ENCODE assay signal across 14 mouse cellular contexts in genomic region chr12:25338771-25339170, GRCm38 (mm10).
A peak's percentile ranks its signal among the peaks of the same experiment; 100 is the strongest.
DNase-seq lines count a peak whose midpoint lies in the region; ATAC-seq and TF ChIP-seq lines count a peak whose summit lies in the region.
"Had no signal": no experiment of that assay in that cellular context is flagged by ENCODE, and none has a peak within 500 bp of the region (broad histone marks: within the 10 kb centered on the region; RNA-seq: fewer than 3 reads in every experiment).

No protein-coding gene starts in this region.

- no peaks in the 10 kb centered on the region for H3K27me3 ChIP-seq in heart, adult 2 months (ENCODE audit: control insufficient read depth, insufficient read depth, low read length)
- no peaks in the 10 kb centered on the region for H3K27me3 ChIP-seq in heart, embryonic 12.5 days (replicated peaks)
- H3K27me3 ChIP-seq: intestine, embryonic 15.5 days had no signal

- no peaks in the 10 kb centered on the region for H3K36me3 ChIP-seq in heart, adult 2 months (ENCODE audit: control insufficient read depth, insufficient read depth, low read length)
- H3K36me3 ChIP-seq in heart, embryonic 12.5 days: no peaks in the 10 kb centered on the region
- H3K36me3 ChIP-seq: intestine, embryonic 15.5 days had no signal

- H3K79me2 ChIP-seq in heart, adult 2 months (replicated peaks; ENCODE audit: control insufficient read depth, insufficient read depth, low read length): no peaks in the 10 kb centered on the region

- TF ChIP-seq POLR2A in heart, adult 2 months (IDR thresholded peaks at IDR 0.05; ENCODE audit: insufficient read depth, low read depth, low read length): no peak
- no peak for TF ChIP-seq POLR2A in bone marrow, adult 2 months (IDR thresholded peaks at IDR 0.05; ENCODE audit: borderline replicate concordance, control insufficient read depth, low read depth, low read length)

- intact Hi-C loops in heart, adult 2 months (cut with DNase I): no loop called here

- H3K9ac ChIP-seq in heart, adult 2 months (ENCODE audit: low read depth, low read length): no peak overlapping the region
- H3K9ac ChIP-seq in heart, embryonic 12.5 days: no peak overlapping the region
- H3K9ac ChIP-seq: intestine, embryonic 15.5 days; liver, embryonic 14.5 days had no signal

- ATAC-seq in heart, embryonic 12.5 days (ENCODE audit: insufficient number of reproducible peaks, low FRiP score): no peak
- no peak for ATAC-seq in granulocyte monocyte progenitor cell, adult 5-6 weeks (replicated peaks; ENCODE audit: poor library complexity, severe bottlenecking)
- ATAC-seq: forebrain, embryonic 16.5 days; intestine, embryonic 15.5 days had no signal

- 0 out of 2 replicates have a peak, but pooled peaks have one; percentile 7 for TF ChIP-seq CTCF in heart, adult 2 months (IDR thresholded peaks at IDR 0.05)
- peak; percentile 29 for TF ChIP-seq CTCF in layer of hippocampus, adult 2 months (conservative IDR thresholded peaks at IDR 0.05)
- TF ChIP-seq CTCF in bone marrow, adult 2 months (IDR thresholded peaks at IDR 0.05; ENCODE audit: control insufficient read depth, insufficient read depth, low read length): peak; percentile 16; the same call in 1 of the 2 replicates

- no peak for TF ChIP-seq EP300 in heart, adult 2 months (IDR thresholded peaks at IDR 0.05; ENCODE audit: insufficient read depth, low read depth, low read length)

- 91% methylated on average over 1 of the region's 1 CpGs for WGBS in heart, adult 2 months
- 62% methylated on average over 1 of the region's 1 CpGs for WGBS in heart, embryonic 12.5 days
- 52% methylated on average over 1 of the region's 1 CpGs for whole genome bisulfite sequencing in bone marrow, adult 2 months

- no peak overlapping the region for H3K27ac ChIP-seq in heart, adult 2 months
- no peak overlapping the region for H3K27ac ChIP-seq in heart, embryonic 12.5 days (ENCODE audit: poor library complexity, severe bottlenecking)
- H3K27ac ChIP-seq in layer of hippocampus, adult 2 months: no peak overlapping the region
- H3K27ac ChIP-seq in bone marrow, adult 2 months (ENCODE audit: control insufficient read depth, insufficient read depth, low read depth, low read length, poor library complexity): no peak overlapping the region
- H3K27ac ChIP-seq: intestine, embryonic 15.5 days; liver, embryonic 14.5 days had no signal

- H3K4me3 ChIP-seq in heart, adult 2 months: no peak overlapping the region
- no peak overlapping the region for H3K4me3 ChIP-seq in heart, embryonic 12.5 days
- H3K4me3 ChIP-seq in layer of hippocampus, adult 2 months: no peak overlapping the region
- no peak overlapping the region for H3K4me3 ChIP-seq in bone marrow, adult 2 months (replicated peaks; ENCODE audit: control insufficient read depth, low read depth, low read length)
- H3K4me3 ChIP-seq: intestine, embryonic 15.5 days had no signal

- H3K4me1 ChIP-seq in heart, adult 2 months (ENCODE audit: control insufficient read depth, insufficient read depth, low read length): no peaks in the 10 kb centered on the region
- H3K4me1 ChIP-seq in heart, embryonic 12.5 days (replicated peaks): no peaks in the 10 kb centered on the region
- H3K4me1 ChIP-seq in bone marrow, adult 2 months (ENCODE audit: control insufficient read depth, insufficient read depth, low read length): peaks cover 3% of the 10 kb centered on the region; the same call in 1 of the 2 replicates
- H3K4me1 ChIP-seq: intestine, embryonic 15.5 days had no signal

- no peaks in the 10 kb centered on the region for H3K9me3 ChIP-seq in heart, embryonic 12.5 days (replicated peaks)
- H3K9me3 ChIP-seq: intestine, embryonic 15.5 days had no signal

- no peak overlapping the region for H3K4me2 ChIP-seq in heart, embryonic 12.5 days
- H3K4me2 ChIP-seq: intestine, embryonic 15.5 days had no signal

- DNase-seq in heart, adult 2 months: no peak
- DNase-seq in layer of hippocampus, adult 2 months (ENCODE audit: low spot score in 2 of 2): no peak
- DNase-seq in layer of hippocampus, adult 11-12 months (ENCODE audit: low spot score): no peak
- peak; percentile 42 for DNase-seq in thymus, postnatal 14 days
- no peak for DNase-seq in urinary bladder, postnatal 10 days (ENCODE audit: low spot score)
- DNase-seq: cerebellum, adult 18-20 months; heart, postnatal 10 days; layer of hippocampus, adult 9-11 months had no signal
